Mouse (Mus musculus): ENCODE results near the gene Nt5dc2.

Gene Nt5dc2

DNA sequence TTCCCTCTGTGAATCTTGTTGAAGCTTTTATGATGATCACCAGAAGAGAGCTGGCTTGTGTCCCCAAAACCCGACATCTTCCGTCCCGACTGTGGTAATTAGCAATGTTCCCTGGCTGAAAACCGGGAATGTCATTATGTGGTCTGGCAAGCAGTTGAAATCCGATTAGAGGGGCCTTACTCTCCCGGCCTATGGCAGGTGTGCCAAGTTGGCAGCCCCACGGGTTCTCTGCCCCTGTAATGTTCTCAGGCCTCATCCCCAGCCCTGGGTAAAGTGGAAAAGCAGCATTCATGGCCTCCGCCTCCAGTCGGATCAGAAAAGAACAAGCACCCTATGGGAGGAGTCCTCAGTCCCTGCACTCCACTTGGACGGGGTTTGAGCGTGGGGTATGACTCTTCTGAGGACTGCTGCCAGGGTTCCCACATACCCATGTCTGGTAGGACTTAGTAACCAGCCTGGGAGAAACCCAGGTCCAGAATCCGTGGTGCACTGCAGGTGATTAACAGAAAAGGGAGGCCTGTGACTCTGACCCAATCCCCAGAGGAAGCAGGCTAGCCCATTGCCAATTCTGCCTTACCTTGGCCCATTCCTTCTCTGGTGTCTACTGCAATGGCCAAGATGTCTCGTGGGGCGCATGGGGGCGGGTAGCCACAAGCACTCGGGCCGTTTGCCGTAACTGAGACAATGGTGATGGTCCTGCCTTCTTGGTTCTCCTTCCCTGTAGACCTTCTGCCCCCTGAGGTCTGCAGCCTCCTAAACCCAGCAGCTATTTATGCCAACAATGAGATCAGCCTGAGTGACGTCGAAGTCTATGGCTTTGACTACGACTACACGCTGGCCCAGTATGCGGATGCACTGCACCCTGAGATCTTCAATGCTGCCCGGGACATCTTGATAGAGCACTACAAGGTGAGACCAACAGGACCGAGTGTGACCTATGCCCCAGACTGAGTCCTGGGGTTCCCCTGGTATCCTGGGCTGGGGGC lies 3.5 kb downstream of the Nt5dc2 start:
- peak in 1 of 2 experiments; percentile 61 for DNase-seq

GRCm38 (mm10) chr14:31135495-31136410 lies 4.9 kb downstream of the Nt5dc2 start:
- DNase-seq, result peak in 1 of 2 experiments; percentile 37

GRCm38 (mm10) chr14:31136411-31137280 lies 5.8 kb downstream of the Nt5dc2 start:
- DNase-seq, result peak in 1 of 2 experiments; percentile 41

- peak in 1 of 2 experiments; percentile 50 for DNase-seq
Observed at GRCm38 (mm10) chr14:31137281-31137595, 6.4 kb downstream of the Nt5dc2 start.

GRCm38 (mm10) chr14:31137791-31138190 lies 6.9 kb downstream of the Nt5dc2 start:
- DNase-seq, result peak in 1 of 2 experiments; percentile 69

DNA sequence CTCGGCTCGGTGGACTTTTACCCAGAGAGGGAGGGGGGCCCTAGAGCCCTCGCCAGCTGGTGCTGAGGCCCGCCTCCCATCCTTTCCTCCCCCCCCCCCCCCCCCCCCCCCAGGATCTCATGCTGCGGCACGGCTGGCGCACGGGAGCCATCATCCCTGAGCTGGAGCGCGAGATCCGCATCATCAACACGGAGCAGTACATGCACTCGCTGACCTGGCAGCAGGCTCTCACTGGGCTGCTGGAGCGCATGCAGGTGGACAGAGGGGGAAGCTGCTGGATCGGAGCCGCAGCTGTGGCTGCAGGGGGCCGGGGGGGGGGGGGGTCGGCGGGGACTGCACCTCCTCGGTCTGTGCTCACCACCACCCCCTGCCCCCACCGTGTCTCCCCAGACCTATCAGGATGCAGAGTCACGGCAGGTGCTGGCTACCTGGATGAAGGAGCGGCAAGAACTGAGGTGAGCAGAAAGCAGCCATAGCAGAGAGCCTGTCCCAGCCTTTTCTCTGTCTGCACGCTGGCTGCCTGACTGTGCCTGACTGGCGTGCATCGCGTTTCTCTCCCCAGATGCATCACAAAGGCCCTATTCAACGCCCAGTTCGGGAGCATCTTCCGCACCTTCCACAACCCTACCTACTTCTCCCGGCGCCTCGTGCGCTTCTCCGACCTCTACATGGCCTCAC lies 7.5 kb downstream of the Nt5dc2 start:
- peak in 1 of 2 experiments; percentile 24 for DNase-seq

DNA sequence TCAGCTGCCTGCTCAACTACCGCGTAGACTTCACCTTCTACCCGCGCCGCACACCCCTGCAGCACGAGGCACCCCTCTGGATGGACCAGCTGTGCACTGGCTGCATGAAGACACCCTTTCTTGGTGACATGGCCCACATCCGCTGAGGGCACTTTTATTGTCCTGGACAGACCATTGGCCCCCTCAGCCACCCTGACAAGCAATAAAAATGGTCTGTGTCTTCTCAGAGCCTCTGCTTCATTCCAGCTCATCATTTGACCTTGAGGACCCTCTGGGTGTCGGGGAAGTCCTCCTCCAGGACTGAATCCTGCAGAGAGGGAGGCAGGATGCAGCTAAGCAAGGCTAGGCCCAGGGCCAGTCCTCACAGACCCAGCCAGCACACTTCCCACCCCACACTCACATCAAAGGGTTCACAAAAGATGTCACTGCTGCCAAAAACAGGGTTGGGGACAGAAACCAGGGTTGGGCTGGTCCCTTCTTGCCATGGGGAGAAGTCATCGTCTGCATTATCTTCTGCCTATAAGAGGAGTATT lies 8.1 kb downstream of the Nt5dc2 start:
- peak; percentile 60 to 83 for DNase-seq

DNA sequence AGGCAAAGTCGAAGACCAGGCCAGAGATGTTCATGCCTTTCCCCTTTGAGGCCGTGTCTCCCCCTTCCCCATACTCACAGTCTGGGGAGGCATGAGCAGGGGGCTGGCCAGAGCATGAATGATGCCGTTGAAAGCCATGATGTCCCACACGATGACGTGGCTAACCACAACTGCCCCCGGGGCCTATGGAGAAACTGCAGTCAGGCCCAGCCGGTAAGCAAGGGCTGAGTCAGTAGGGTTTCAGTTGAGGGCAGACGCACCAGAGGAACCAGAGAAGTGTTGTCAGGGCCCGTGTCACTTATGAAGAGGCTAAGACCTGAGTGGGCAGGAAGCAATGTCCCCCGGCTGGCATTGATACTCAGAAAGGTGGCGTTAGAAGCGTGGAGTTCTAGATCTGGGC lies 8.8 kb downstream of the Nt5dc2 start:
- DNase-seq, result peak in 1 of 2 experiments; percentile 21

DNA sequence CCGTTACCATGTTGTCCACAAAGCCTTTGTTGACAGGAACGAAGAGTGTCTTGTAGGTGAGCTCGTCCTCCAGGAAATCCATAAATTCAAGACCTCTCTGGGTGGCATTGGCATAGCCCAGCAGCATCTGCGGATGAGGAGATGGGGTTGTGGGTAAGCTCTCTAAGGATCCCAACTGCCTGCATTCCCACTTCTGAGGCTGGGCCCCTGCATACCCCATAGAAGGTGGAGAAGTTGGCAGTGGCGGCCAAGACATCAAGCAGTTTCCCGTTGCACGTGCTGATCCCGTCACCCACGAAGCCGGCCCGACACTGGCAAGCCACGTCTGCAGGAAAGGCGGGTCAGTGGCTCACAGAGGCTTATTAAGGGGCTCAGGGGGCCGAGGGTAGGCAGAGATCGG lies 9.3 kb downstream of the Nt5dc2 start:
- no peak for DNase-seq

DNA sequence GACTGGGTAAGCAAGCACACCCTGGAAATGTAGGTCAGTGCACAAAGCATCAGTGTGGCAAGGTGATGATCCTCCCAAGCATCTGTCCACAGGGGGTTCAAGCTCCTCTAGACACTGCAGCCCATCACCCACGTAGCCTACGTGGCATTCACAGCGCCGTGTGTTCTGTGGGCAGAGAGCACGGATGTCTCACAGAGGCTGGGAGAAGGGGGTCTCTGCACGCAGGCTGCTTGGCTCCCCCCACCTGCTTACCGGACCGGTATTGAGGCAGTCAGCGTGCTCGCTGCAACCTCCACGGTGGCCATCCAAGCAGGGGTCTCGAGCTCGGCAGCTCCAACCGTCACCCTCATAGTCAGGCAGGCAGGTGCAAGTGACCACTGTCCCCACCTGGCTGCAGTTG lies 10.2 kb downstream of the Nt5dc2 start:
- DNase-seq, result no peak

- no peak for DNase-seq
Observed at GRCm38 (mm10) chr14:31145694-31146093, 14.8 kb downstream of the Nt5dc2 start.

DNA sequence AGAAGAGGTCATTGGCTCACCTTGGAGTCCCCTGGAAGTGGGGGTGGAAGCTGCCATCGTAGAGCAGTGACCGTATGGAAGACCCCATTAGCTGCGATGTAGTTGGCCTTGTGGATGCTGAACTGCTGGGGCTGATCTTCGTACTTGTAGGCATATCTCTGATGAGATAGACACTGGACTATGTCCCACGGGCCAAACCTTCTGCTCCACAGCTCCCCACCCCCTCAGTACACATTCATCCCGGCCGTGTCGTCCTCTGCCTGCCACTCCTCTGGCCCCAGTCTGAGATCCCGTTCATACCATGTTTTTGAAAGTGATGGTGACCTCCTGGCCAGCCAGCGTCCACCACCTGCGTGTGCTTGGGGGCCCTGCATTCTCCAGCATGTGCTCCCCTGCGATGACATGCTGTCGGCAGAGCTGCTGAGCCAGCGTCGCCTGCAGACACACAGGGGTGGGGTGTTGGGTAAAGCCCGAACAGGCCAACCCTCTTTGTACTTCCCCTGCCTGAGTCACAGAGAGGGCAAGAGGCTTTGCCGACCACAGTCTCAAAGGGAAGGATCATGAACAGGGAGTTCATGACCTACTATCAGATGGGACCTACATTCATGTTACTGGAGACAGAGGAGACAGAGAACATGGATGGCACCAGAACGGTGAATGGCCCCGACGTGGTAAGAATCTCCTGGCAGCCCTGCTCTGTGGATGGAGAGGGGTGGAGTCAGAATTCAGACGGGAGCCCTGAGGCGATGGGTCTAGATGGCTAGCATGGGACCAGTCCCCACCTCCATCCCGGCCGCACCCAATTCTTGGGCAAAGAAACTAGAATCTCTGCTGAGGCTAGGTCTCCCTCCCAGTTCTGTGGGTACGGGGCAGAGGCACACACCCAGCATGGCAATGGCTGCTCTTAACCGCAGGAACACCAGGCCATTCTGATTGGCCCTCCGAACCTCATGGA lies 29.6 kb downstream of the Nt5dc2 start:
- DNase-seq, result no peak

GRCm38 (mm10) chr14:31161191-31161590 lies 30.3 kb downstream of the Nt5dc2 start:
- DNase-seq, result no peak

DNA sequence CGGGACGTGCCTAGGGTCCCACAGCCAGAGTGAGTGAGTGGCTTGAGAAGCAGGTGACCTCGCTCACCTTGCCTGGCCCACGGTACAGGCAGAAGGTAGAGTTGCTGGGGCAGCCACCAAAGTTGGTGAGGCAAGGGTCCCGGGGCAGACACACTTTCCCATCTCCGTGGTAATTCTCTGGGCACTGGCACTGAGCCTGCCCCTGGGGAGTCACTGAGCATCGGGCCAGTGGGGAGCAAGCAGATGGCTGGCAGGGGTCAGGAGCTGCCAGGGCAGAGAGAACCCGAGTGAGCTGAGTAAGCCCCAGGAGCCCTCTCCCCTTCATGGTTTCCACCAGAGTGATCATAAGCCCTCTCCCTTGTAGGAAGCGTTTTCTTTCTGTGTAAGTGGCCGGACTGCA lies 30.8 kb downstream of the Nt5dc2 start:
- DNase-seq, result no peak

DNA sequence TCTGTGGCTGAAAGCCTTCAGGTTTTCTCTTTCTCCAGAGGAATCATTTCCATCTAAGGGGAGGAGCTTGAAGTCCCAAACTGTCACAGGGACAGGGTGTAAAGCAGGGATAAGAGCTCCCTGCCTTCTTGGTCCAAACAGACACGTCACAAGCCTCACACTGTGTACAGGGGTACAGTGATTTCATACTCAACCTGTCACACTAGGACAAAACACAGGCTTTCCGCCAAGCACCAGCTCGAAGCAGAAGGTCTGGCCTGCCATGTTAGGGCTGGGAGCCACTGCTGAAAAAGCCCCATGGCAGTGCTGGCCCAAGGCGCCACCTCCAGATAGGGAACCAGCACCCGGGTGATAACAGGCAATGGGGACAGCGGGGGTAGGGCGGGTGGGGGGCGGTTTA lies 33.2 kb downstream of the Nt5dc2 start:
- no peak for DNase-seq

- no peak for DNase-seq
Observed at GRCm38 (mm10) chr14:31165010-31165409, 34.2 kb downstream of the Nt5dc2 start.

GRCm38 (mm10) chr14:31165458-31165857 lies 34.6 kb downstream of the Nt5dc2 start:
- DNase-seq, result no peak

- peak; percentile 47 to 68 for DNase-seq
Observed at GRCm38 (mm10) chr14:31165991-31166630, 35.3 kb downstream of the Nt5dc2 start.

- no peak for DNase-seq
Observed at GRCm38 (mm10) chr14:31166827-31167226, 36.0 kb downstream of the Nt5dc2 start.

GRCm38 (mm10) chr14:31168425-31168824 lies 37.6 kb downstream of the Nt5dc2 start, which contains the start of gene Stab1:
Gene Stab1, minus strand, starts transcription at chr14:31168641.
- DNase-seq, result peak; percentile 67 to 81
